Mouse (Mus musculus) lung, postnatal 25 days (tissue): ENCODE measurements around the gene Gm49336.

ENCODE experiments used
- DNase-seq: peaks from one replicate; pipeline ENCODE4 v3.0.0; 2022; ENCODE audit warnings: low spot score

Gm49336 gene

GRCm38 (mm10) chr14:60251281-60252003, at the start of gene Gm49336, which contains the start of gene Nupl1:
Gene Gm49336, minus strand, starts transcription at chr14:60251507.
Gene Nupl1, minus strand, starts transcription at chr14:60251431.
- peak; percentile 99 for DNase-seq

GRCm38 (mm10) chr14:60301024-60301423, 49.7 kb upstream of the Gm49336 start:
- no peak for DNase-seq

- DNase-seq = no peak
These were observed 49.1 kb upstream of the Gm49336 start for GRCm38 (mm10) chr14:60300224-60300991.

GRCm38 (mm10) chr14:60295531-60295930, 44.2 kb upstream of the Gm49336 start:
- no peak for DNase-seq

- DNase-seq = no peak
These were observed 39.1 kb upstream of the Gm49336 start for GRCm38 (mm10) chr14:60290363-60290762.

GRCm38 (mm10) chr14:60286194-60286863, 35.0 kb upstream of the Gm49336 start:
- peak; percentile 18 for DNase-seq

- no peak for DNase-seq
These were observed 24.3 kb upstream of the Gm49336 start for GRCm38 (mm10) chr14:60275301-60276276.

GRCm38 (mm10) chr14:60273346-60273745, 22.0 kb upstream of the Gm49336 start:
- DNase-seq = no peak

GRCm38 (mm10) chr14:60269333-60269732, 18.0 kb upstream of the Gm49336 start:
- peak; percentile 28 for DNase-seq

GRCm38 (mm10) chr14:60264990-60265876, 13.9 kb upstream of the Gm49336 start, which contains the start of gene Mtmr6:
Gene Mtmr6, plus strand, starts transcription at chr14:60265228.
- peak; percentile 97 for DNase-seq

GRCm38 (mm10) chr14:60262316-60262715, 11.0 kb upstream of the Gm49336 start:
- no peak for DNase-seq

- peak; percentile 35 for DNase-seq
These were observed 6.5 kb upstream of the Gm49336 start for GRCm38 (mm10) chr14:60257851-60258250.

- no peak for DNase-seq
These were observed 5.8 kb upstream of the Gm49336 start for GRCm38 (mm10) chr14:60257101-60257500.

GRCm38 (mm10) chr14:60256356-60256755, 5.0 kb upstream of the Gm49336 start:
- peak; percentile 37 for DNase-seq

GRCm38 (mm10) chr14:60254774-60255173, 3.5 kb upstream of the Gm49336 start:
- no peak for DNase-seq

GRCm38 (mm10) chr14:60253466-60253865, 2.2 kb upstream of the Gm49336 start:
- DNase-seq = no peak

- DNase-seq = no peak
These were observed 995 bp upstream of the Gm49336 start for GRCm38 (mm10) chr14:60252004-60253000.

- no peak for DNase-seq
These were observed 428 bp downstream of the Gm49336 start for GRCm38 (mm10) chr14:60250879-60251278.

- DNase-seq = no peak
These were observed 941 bp downstream of the Gm49336 start for GRCm38 (mm10) chr14:60250366-60250765.
